Mouse (Mus musculus) ES-E14 (cell line): ENCODE measurements around the gene Chrna10.

Experiments used
- CHD2 ChIP-seq: IDR thresholded peaks from 2 replicates; pipeline ENCODE4 v1.6.1; 2014; ENCODE audit warnings: mild to moderate bottlenecking, low read depth, low read length, inconsistent platforms
- HCFC1 ChIP-seq: IDR thresholded peaks from 2 replicates; pipeline ENCODE4 v1.6.1; 2012; ENCODE audit warnings: low read length, inconsistent platforms, borderline replicate concordance; ENCODE audit not compliant: insufficient read depth
- MAFK ChIP-seq: IDR thresholded peaks from 2 replicates; pipeline ENCODE4 v1.6.1; 2014; ENCODE audit warnings: mild to moderate bottlenecking, low read depth, low read length, inconsistent platforms; ENCODE audit not compliant: insufficient read depth
- ZC3H11A ChIP-seq: IDR thresholded peaks from 2 replicates; pipeline ENCODE4 v1.6.1; 2012; ENCODE audit warnings: low read depth, mild to moderate bottlenecking, inconsistent platforms, low read length, borderline replicate concordance
- ZNF384 ChIP-seq: IDR thresholded peaks from 2 replicates; pipeline ENCODE4 v1.6.1; 2012; ENCODE audit warnings: low read depth, low read length, inconsistent platforms

- TF ChIP-seq MAFK (no peak), ZNF384 (no peak), CHD2 (no peak), ZC3H11A (no peak), HCFC1 (no peak)
These were observed 3.4 kb downstream of the Chrna10 start for GRCm38 (mm10) chr7:102113151-102113729.
